Mouse (Mus musculus) thymus, adult 2 months (tissue): Measurements from ENCODE around the gene Gap43.

ENCODE experiments used
- CTCF ChIP-seq: fragments of 200-500 bp; IDR thresholded peaks from 2 replicates; pipeline ENCODE4 v1.5.1; 2012; ENCODE audit warnings: mild to moderate bottlenecking, control low read depth, low read length, moderate library complexity, borderline replicate concordance; ENCODE audit not compliant: control insufficient read depth, poor library complexity, insufficient read depth; ENCODE audit errors: extremely low read depth
- POLR2A ChIP-seq: fragments of 200-500 bp; IDR thresholded peaks from 2 replicates; pipeline ENCODE4 v1.6.1; 2012; ENCODE audit warnings: mild to moderate bottlenecking, low read length, control low read depth, moderate library complexity; ENCODE audit not compliant: control insufficient read depth, poor library complexity, insufficient read depth; ENCODE audit errors: extremely low read depth

DNA sequence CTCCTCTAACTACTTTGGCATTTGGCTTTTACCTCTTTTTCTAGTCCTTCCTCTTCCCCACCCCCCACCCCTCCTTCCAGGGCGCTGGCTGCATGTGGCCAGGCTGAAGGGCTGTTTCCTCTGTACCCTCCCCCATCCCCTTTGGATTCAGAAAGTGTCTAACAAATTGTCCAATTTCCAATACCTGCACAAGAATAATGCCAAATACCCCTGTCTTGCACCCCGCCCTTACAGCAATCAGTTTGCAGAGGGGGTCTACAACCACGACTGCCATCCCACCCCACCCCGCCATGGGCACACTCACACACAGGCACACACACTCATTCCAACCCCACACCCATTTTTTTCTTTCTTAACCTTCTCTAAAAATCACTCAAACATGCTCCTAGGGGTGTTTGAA lies 1.5 kb downstream of the Gap43 start:
- TF ChIP-seq POLR2A (no peak), CTCF (no peak)
